Mouse (Mus musculus): ENCODE results near the gene Os9.

DNA sequence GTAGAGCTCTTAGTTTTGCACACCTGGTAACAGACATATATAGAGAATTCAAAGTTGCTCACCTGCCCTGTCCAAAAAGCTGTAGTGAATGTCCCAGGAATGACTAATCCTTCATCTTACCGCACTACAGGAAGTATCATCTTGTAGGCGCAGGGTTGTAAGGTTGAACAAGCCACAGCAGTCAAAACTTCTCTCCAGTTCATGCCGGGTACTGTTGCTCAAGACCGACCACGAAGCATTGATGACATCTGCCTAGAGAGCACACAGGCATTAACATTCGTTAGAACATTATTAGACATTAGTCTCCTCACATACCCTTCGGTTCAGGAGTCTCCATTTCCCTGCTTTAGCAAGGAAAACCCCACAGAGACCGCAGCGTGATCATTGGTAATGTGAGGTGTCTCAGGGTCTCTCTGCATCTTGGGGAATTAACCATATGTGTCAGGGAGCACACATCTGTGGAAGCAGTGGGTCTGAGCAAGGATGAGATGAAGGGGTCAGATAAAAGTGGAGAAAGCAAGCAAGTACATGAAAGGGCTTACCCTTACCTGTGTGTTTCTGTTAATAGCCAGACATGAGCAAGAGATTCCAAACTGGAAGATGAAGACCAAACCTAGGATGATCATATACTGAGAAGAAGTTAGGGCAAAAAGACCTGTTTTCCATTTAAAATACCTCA lies 52.4 kb downstream of the Os9 start:
- TF ChIP-seq CTCF (IDR thresholded peaks at IDR 0.05; ENCODE audit: insufficient read depth, low read length) (no peak), POLR2A (IDR thresholded peaks at IDR 0.05; ENCODE audit: borderline replicate concordance, extremely low read depth, low read depth, low read length) (no peak)

Data from lung, adult 2 months (tissue).